Mouse (Mus musculus) heart, postnatal 14 days (tissue): ENCODE data around the gene Tmem183a. TPM values are rescaled to one million over a fixed set of nuclear protein-coding genes. Genes with fewer than 3 reads are reported as not detected.

Experiments
- DNase-seq, 2 experiments: peaks; one replicate each; pipeline ENCODE4 v3.0.0; 2021 to 2022
- intact Hi-C: fragments of 180-260 bp; cut with DNase I; formaldehyde crosslinking; loops from one replicate; pipeline ENCODE4 v1.15.1; 2025
- long read RNA-seq, 2 experiments: library from polyadenylated mRNA; stranded (forward); transcript quantifications; one replicate each; pipeline ENCODE4 v2.0.0; 2021
- total RNA-seq, 2 experiments: library from RNA; stranded (reverse); gene quantifications; 2 replicates each; pipeline ENCODE4 v1.2.3; 2021

The Tmem183a gene
- total RNA-seq: 10 to 100 TPM; 22.6 to 22.8 TPM
- long read RNA-seq, experiment 1, transcript Tmem183a-201 (8 exons, 3,149 nt): major isoform, 22 of 45 reads
- long read RNA-seq, experiment 1, transcript Tmem183a-205 (9 exons, 1,689 nt): minor isoform, 6 of 45 reads
- long read RNA-seq, experiment 1, partial matches to known transcripts: 0 of 45 reads
- long read RNA-seq, experiment 1, other reads (novel, unspliced or antisense): 16 of 45 reads
- long read RNA-seq, experiment 2, transcript Tmem183a-201 (8 exons, 3,149 nt): major isoform, 19 of 37 reads
- long read RNA-seq, experiment 2, transcript Tmem183a-205 (9 exons, 1,689 nt): minor isoform, 5 of 37 reads
- long read RNA-seq, experiment 2, partial matches to known transcripts: 2 of 37 reads
- long read RNA-seq, experiment 2, other reads (novel, unspliced or antisense): 9 of 37 reads

DNA sequence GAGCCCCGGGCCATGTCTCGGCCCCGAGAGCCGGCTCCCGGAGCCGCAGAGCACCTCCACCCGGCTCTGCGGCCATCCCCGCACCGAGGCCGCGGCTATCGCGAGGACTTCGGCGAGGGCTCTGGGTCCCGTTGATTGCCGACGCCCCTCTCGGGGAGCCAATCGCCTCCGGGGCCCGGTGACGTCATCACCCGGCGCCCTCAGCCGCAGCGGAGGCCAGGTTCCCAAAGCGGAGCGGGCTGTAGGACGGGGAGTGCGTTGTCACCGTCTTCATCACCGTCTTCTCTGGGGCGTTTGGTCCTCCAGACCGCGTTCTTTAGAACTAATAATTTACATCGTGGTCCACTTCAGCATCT lies at the start of gene Tmem183a:
Gene Tmem183a (minus strand): TSS at position 123 of the 356 bp plus-strand sequence.
- intact Hi-C loops: loop anchor here (1.0 to 10.0 kb wide), 3 partner anchors 45 to 233 kb away; partner anchors contain the start of genes Cyb5r1 and Klhl12
- DNase-seq: peak; percentile 98 to 99

DNA sequence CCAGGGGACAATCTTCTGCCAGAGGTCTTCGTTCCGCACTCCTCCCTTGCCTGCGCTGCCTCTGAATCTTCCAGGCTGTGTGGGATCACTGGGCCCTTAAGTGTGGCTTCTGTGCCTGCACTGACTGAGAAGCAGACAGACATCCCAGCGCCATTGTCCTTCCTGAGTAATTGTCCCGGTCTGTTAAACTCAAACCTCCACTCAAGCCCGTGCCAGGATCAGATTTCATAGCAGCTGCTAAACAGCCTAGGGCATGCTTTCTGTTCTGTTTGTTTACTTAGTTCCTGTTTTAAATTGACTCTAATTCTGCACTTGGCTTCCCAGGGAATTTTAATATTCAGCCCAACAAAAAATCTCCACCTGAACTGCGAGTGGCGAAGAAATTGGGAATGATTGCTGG lies 46.3 kb upstream of the Tmem183a start:
- no peak for DNase-seq
- intact Hi-C loops: loop anchor here (5.0 kb wide), 1 partner anchor 46 kb away; the partner anchor contains the start of gene Tmem183a

DNA sequence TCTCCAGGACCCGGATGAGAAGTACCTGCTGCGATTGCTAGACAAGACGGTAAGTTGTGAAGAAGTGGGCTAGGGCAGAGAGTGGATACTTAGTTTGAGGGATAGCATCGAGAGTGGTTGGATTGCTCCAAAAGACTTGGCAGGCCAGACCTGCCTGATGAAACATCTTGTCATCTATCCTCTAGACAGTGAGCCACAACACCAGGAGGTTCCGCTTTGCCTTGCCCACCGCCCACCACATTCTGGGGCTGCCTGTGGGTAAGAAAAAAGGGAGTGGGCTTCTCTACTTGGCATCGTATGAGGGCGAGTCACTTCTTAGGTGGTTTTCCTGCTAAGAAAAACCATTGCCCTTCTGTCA lies 44.6 kb upstream of the Tmem183a start:
- intact Hi-C loops: loop anchor here (5.0 kb wide), 1 partner anchor 44 kb away; the partner anchor contains the start of gene Tmem183a
- no peak for DNase-seq

DNA sequence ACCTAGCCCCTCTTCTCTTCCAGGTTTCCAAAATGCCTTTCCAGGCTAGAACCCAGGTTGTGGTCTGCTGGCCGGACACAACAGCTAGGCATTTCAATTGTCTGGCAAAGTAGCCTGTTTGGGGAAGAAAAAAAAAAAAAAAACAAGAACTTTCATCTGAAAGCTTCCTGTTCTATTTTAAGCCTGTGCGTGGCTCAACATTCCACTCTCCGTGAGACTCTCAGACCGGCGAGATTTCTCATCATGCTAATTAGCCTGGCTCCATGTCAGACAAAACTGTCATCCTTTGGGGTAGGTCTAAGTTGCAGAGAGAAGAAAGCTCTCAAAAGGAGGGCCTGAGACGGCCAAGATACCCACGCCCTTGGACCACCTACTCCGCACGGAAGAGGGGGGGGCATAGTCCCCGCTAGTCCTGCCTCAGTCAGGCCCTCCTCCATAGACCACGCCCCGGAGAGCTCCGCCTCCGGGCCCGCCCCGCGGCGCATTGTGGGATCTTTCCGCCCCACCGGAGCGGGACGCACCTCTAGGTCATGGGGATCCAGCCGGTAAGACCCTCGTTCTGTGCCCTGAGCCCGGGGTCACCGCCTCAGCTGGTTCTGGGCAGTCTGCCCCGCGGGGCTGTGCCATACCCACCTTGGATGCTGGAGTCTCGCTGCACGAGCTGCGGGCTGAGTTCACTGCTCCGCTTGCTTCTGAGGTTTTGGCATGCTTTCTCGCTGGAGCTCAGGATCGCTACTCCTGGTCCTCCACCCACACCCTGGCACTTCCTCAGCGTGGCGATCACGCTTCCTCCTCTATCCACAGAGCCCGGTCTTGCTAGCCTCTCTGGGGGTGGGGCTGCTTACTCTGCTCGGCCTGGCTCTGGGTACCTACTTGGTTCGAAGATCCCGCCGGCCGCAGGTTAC lies 44.0 kb upstream of the Tmem183a start, which contains the start of gene Cyb5r1:
Gene Cyb5r1 (plus strand): TSS at position 51 of the 905 bp plus-strand sequence.
- intact Hi-C loops: loop anchor here (5.0 kb wide), 1 partner anchor 43 kb away; the partner anchor contains the start of gene Tmem183a
- DNase-seq: peak; percentile 82 to 85

DNA sequence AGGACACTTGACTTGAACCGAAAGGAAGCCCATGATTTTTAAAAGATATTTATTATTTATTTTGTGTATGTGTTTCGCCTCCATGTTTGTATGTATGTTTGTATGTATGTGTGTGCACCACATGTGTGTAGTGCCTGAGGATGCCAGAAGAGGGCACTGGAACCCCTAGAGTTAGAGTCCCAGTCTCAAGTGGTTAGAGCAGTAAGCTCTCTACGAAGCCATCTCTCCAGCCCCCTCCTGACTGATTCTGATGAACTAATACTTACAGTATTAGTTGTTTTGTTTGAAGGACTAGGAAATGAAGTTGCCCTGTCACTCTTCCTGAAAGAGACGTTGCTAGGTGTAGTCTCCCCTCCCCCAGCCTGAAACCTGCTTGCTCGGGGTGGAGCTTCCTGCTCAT lies 38.0 kb upstream of the Tmem183a start:
- intact Hi-C loops: no loop called here
- no peak for DNase-seq

DNA sequence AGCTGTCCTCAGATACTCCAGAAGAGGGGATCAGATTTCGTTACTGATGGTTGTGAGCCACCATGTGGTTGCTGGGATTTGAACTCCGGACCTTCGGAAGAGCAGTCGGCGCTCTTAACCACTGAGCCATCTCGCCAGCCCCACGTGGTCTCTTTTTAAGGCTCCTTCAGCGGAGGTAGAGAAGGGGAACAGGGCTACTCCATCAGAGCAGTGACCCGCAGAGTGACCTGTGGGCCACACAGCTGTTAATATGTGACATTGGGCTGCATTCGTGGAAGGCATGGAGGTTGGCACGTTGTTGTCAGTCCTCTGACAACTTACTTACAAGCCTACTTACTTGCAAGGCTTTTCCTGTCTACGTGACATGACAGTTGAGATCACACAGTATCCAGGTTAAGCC lies 36.4 kb upstream of the Tmem183a start:
- intact Hi-C loops: no loop called here
- DNase-seq: no peak

DNA sequence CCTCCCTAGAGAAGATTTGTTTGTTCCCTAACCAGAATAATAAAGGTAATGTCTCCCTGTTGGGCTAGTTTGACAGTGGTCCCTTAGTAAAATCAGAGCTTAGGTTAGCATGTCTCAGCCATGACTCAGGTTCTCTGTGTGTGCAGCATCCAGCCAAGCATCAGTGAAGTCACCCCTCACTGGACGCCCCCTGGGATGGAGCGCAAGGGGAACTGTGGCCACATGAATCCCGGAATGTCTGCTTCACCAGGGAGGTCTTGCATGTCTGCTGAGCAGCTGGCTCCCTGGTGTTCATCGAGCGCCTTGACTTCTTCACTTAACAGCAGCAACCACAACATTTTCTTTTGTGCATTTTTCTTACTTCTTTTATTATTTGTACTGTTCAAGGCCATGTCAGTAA lies 32.0 kb upstream of the Tmem183a start:
- DNase-seq: no peak
- intact Hi-C loops: no loop called here

DNA sequence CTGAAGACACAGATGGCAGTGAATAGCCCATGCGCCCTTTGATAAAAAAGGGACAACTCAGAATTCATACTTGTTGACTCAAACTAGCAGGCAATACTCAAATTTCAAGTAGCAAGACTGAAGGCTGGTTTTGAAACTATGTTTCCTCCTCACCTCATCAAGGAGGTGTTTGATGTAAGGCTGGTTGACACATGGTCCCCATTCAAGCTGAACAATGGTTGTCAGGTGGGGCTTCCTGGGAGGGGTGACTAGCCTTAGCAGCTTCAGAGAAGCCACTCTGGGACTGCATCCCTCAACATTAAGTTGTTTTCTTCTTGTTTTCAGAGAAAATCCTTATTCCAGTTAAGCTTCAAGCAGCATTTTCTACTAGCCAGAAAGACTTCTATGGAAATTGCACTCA lies 23.9 kb upstream of the Tmem183a start, which contains the start of gene 4933406M09Rik:
Gene 4933406M09Rik (plus strand): TSS at position 275 of the 400 bp plus-strand sequence.
- intact Hi-C loops: no loop called here
- no peak for DNase-seq

DNA sequence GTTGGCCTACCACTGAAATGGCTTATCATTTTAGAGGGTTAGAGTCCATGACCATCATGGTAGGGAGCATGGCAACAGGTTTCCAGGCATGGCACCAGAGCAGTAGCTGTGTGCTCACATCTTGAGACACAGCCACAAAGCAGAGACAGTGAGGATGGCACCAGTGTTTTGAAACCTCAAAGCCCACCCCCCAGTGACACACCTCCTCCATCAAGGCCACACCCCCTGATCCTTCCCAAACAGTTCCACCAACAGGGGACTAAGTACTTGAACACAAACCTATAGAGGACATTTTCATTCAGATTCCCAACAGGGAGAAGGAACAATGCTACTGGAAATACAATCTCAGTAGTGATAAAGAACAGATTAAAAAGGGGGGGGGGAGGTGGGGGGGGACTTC lies 23.4 kb upstream of the Tmem183a start:
- intact Hi-C loops: no loop called here
- DNase-seq: no peak

DNA sequence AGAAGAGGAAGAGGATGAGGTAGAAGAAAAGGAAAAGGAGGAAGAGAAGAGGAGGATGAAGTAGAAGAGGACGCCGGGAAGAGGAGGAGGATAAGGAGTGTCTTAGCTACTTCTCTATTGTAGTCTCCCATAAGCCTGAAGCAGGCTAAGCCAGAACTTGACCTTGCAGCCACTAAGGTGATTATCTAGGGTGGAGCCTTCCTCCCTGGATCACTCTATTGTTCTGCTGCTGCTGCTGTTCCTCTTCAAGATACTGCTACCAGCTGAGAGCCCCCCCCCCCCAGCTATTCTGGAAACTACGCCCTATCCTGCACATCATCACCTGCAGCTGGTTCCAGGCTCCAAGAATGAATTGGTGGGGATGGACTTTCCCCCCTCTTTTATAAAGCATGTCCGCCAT lies 22.8 kb upstream of the Tmem183a start:
- intact Hi-C loops: loop anchor here (5.0 kb wide), 1 partner anchor 33 kb away; the partner anchor contains the start of gene Adipor1
- no peak for DNase-seq

DNA sequence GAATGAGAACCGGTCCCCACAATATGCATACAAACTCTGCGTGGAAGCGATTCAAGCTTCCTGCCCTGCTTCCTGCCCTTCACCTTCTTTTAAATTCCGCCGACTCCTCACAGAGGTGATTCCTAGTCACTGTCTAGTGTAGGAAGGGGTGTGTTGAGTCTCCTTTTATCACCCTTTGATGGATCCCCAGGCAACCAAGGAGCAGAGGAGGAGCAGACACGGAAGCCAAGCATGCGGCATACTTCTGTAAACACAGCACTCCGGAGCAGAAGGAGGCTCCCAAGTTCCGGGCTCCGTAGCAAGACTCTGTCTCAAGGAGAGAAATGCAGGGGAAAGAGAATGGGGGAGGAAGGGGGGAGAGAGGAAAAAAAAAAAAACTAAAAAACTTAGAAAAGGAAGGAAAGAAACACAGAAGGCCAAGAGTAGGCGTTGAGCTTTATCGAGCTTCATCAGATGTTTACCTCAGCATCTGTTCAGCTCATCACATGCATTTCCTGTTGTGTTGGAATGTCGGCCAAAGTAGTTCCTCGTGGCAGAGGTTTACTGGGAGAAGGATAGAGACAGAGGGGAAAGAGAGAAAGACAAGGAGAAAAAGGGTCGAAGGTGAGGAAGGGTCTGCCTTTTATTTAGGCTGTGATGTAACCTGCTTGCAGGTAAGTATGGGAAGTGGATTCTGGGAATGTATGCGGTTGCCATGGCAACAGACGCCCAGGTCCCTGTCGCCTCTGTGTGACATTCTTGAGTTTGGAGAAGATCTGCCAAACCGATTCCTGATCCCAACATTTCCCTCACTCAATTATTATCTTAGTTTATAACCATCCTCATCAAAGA lies 20.2 kb upstream of the Tmem183a start:
- peak in 1 of 2 experiments; percentile 13 for DNase-seq
- intact Hi-C loops: loop anchor here (5.0 kb wide), 1 partner anchor 35 kb away; the partner anchor contains the start of gene Adipor1

DNA sequence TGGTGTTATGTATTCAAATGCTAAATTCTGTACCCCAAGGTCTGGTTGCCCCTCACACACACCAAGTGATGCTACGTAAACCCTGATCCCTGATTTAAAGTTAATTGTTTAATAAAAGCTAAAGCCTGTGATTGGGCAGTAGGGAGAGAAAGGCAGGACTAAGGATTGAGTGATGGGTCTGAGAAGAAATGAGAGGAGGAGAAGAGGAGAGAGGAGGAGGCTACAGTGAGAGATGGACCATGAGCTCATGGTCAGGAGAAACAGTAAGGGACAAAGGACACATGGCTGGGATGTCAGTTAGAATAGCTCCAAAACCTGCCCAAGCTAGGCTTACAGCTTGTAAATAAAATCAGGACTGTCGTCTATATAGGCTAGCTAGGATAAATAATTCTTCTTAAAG lies 19.3 kb upstream of the Tmem183a start:
- intact Hi-C loops: loop anchor here (5.0 kb wide), 1 partner anchor 36 kb away; the partner anchor contains the start of gene Adipor1
- DNase-seq: no peak

DNA sequence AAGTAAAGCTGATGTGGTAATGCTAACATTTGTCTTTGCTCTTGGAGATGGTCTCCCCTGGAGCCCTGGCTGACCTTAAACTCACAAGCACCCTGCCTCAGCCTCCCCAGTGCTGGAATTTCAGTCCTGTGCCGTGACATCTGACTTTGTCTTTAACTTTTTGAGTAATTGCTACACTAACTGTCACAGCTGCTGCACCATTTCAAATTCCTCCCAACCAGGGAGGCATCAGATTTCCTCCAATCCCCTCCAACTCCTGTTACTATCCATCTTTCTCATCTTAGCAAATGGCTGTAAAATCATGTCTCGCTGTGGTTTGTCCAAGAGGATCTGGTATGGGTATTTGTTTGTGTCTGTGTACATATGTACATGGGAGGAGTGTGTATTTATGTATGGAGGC lies 12.3 kb upstream of the Tmem183a start:
- no peak for DNase-seq
- intact Hi-C loops: no loop called here

DNA sequence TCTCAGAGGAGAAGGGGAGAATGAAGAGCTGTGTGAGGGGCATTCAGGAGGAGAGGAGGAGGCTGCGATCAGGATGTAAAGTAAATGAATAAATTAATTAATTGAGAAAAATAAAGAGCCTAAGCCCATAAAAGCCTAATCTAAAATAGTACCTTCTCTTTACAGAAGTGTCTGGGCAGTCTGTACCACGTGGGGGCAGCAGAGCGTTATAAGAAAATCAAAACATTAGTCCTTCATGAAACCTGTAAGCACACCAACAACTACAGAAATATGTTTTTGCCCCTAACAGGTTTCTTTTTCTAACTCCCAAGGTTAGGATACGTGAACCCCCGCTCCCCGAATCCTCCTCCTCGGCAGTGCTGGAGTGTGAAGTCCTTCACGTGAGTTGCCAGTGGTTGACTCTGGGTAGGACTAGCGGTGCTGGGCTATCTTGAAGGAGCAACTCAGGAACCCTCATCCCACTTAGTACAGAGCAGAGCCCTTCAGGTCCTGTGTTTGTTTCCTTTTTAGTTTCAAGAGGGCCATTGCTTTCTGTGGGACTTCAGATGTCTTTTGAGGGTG lies 7.1 kb upstream of the Tmem183a start:
- intact Hi-C loops: loop anchor here (2.0 to 10.0 kb wide), 4 partner anchors 48 to 243 kb away; partner anchors contain the start of gene Adipor1
- peak; percentile 70 to 78 for DNase-seq

DNA sequence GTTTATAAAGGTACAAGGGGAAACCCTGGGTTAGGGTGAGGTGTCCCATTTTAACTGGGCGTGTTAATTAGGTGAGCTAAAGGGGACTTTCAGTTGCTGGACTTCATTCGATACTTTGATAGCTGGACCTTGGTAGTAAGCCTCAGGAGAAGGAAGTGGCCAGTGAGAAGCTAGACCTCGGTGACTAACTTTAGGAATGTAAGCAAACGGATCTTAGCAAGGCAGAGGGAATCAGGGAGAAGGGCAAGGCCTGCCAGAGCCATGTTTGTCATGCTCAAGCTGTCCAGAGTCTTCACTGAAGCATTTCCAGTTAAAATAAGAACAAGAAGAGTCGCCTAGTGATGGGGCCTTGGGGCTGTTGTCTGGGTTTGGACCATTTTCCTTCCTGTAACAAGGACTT lies 3.7 kb upstream of the Tmem183a start:
- intact Hi-C loops: loop anchor here (5.0 to 10.0 kb wide), 3 partner anchors 52 to 247 kb away; partner anchors contain the start of gene Adipor1
- DNase-seq: no peak

DNA sequence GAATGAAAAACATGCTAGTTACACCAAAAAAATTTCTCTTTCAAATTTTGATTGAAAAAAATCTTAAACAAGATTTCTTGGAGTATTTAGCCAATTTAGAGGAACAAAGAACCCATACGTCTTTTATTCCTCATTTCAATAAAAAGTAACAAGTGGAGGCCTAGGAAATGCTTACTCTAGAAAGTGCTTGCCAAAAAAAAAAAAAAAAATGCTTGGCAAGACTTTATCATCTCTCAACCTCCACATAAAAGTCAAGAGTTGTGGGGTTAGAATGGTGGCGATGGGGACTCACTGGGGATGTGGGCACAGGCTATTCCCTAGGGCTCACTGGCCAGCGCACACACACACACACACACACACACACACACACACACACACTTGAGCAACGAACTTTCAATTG lies 1.4 kb upstream of the Tmem183a start:
- intact Hi-C loops: loop anchor here (5.0 to 10.0 kb wide), 2 partner anchors 44 to 232 kb away; partner anchors contain the start of gene Cyb5r1
- no peak for DNase-seq

DNA sequence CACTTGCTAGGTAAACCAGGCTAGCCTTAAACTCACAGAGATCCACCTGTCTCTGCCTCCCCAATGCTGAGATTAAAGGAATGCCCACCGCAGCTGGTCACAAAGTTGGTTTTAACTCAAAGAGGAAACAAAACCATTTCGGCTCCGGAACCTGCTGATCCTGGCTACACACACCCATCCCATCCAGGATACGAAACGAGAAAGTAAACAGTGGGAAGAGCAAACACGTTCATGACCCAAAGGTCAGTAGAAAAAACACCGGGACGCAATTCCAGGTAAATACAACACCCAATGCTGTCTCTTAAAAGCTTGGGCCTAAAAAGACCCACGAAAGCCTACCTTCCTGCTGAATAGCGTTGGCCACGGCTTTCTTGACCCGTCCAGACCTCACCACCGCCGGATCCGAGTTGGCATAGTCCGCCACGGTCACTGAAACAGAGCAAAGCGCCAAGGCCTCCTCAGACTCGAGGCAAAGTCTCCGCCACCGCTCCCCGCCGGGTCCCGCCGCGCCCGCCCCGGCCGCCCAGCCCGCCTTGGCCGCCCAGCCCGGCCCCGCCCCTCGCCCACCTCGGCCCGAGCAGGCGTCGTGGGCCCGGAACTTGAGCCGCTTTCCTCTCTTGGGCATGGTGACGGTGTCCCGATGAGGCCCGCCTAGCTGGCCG lies 453 bp downstream of the Tmem183a start:
- no peak for DNase-seq
- intact Hi-C loops: loop anchor here (1.0 to 10.0 kb wide), 3 partner anchors 46 to 233 kb away; partner anchors contain the start of genes Cyb5r1 and Klhl12

DNA sequence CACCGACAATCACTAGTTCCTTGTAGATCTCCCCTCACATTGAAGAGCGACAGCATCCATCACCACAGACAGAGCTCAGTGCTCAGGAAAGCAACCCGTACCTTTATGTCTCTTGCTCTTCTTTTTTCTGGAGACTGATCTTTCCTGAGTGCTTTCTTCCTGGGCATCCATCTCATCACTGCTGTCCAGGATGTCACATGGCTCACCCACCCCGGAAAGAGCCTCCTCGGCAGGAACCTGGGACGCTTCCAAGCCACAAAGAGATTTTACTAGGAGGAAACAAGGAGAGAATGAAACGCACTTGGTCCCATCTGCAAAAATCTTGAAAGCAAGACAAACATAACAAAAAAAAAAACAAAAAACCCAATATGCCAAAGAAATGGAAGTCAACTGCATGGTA lies 1.1 kb downstream of the Tmem183a start:
- intact Hi-C loops: loop anchor here (1.0 to 10.0 kb wide), 3 partner anchors 47 to 234 kb away; partner anchors contain the start of genes Cyb5r1 and Klhl12
- no peak for DNase-seq

DNA sequence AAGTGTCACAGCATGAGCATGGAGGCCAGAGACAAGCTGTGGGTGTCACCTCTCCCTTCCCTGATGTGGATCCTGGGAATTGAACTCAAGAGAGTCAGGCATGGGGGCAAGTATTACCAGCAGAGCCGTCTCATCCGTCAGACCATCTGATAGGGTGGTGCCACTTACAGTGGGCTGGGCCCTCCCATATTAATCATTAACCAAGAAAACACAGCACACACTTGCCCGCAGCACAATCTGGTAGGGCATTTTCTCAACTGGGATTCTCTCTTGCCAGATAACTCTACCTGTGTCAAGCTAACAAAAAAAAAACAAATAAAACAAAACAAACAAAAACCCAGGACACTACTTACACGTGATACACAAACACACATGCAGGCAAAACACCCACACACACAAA lies 4.3 kb downstream of the Tmem183a start:
- no peak for DNase-seq

More for the DNA sequence above, 4.3 kb downstream of the Tmem183a start:
- intact Hi-C loops: no loop called here
